Mouse (Mus musculus) MEL (cell line): ENCODE data around the gene Mri1. TPM values are rescaled to one million over a fixed set of nuclear protein-coding genes. Genes with fewer than 3 reads are reported as not detected.

Experiments used
- DNase-seq: peaks from one replicate; pipeline ENCODE4 v3.0.0; 2011; ENCODE audit warnings: low read depth, low spot score
- H3K27ac ChIP-seq: 2 replicates; pipeline ENCODE4 v1.5.1; 2012; ENCODE audit warnings: low read depth, mild to moderate bottlenecking, control low read depth, low read length, moderate library complexity; ENCODE audit not compliant: control insufficient read depth
- H3K27me3 ChIP-seq, 2 experiments: fragments of 150-350 bp in 1 of 2; sonication (generic) in 1 of 2; 2 replicates each; pipeline ENCODE4 v1.6.1; 2012; ENCODE audit warnings: low read length in 2 of 2, mild to moderate bottlenecking in 2 of 2, improper control_type of control experiment in 1 of 2, moderate library complexity in 1 of 2; ENCODE audit not compliant: insufficient read depth in 2 of 2, control insufficient read depth in 1 of 2
- H3K36me3 ChIP-seq, 2 experiments: 2 replicates each; pipeline ENCODE4 v1.6.1; 2012 to 2014; ENCODE audit warnings: low read length in 2 of 2, improper control_type of control experiment in 1 of 2, inconsistent platforms in 1 of 2, mild to moderate bottlenecking in 1 of 2; ENCODE audit not compliant: insufficient read depth in 2 of 2, control insufficient read depth in 1 of 2
- H3K4me1 ChIP-seq, 2 experiments: fragments of 150-350 bp in 1 of 2; sonication (generic) in 1 of 2; 2 replicates each; pipeline ENCODE4 v1.6.1; 2012; ENCODE audit warnings: low read length in 2 of 2, improper control_type of control experiment in 1 of 2, mild to moderate bottlenecking in 1 of 2; ENCODE audit not compliant: insufficient read depth in 2 of 2, control insufficient read depth in 1 of 2
- H3K4me3 ChIP-seq, 2 experiments: fragments of 150-350 bp in 1 of 2; sonication (generic) in 1 of 2; 2 replicates each; pipeline ENCODE4 v1.5.1; 2012; ENCODE audit warnings: low read depth in 2 of 2, low read length in 2 of 2, mild to moderate bottlenecking in 2 of 2, moderate library complexity in 2 of 2, control low read depth in 1 of 2, improper control_type of control experiment in 1 of 2; ENCODE audit not compliant: control insufficient read depth in 1 of 2, insufficient read depth in 1 of 2
- H3K79me2 ChIP-seq: 2 replicates; pipeline ENCODE4 v1.6.1; 2012; ENCODE audit warnings: mild to moderate bottlenecking, low read length, moderate library complexity; ENCODE audit not compliant: control insufficient read depth, poor library complexity, insufficient read depth
- H3K9ac ChIP-seq: 2 replicates; pipeline ENCODE4 v1.6.1; 2012; ENCODE audit warnings: low read depth, mild to moderate bottlenecking, control low read depth, low read length, moderate library complexity; ENCODE audit not compliant: control insufficient read depth, poor library complexity, severe bottlenecking
- H3K9me3 ChIP-seq: fragments of 150-350 bp; sonication (generic); replicated peaks from 2 replicates; pipeline ENCODE4 v1.6.1; 2012; ENCODE audit warnings: mild to moderate bottlenecking, low read length, improper control_type of control experiment, moderate library complexity; ENCODE audit not compliant: insufficient read depth
- CTCF ChIP-seq, 3 experiments: IDR thresholded peaks in 2 of 3; conservative IDR thresholded peaks in 1 of 3; 2 replicates each; pipeline ENCODE4 v1.5.1; 2011 to 2012; ENCODE audit warnings: low read length in 3 of 3, low read depth in 2 of 3, mild to moderate bottlenecking in 2 of 3, improper control_type of control experiment in 1 of 3, inconsistent platforms in 1 of 3, mixed read lengths in 1 of 3, moderate library complexity in 1 of 3; ENCODE audit not compliant: control insufficient read depth in 1 of 3, insufficient read depth in 1 of 3, poor library complexity in 1 of 3, severe bottlenecking in 1 of 3
- E2F4 ChIP-seq: IDR thresholded peaks from 2 replicates; pipeline ENCODE4 v1.6.1; 2011; ENCODE audit warnings: low read depth, low read length, improper control_type of control experiment, borderline replicate concordance
- HCFC1 ChIP-seq: IDR thresholded peaks from 2 replicates; pipeline ENCODE4 v1.6.1; 2012; ENCODE audit warnings: low read depth, mild to moderate bottlenecking, inconsistent platforms, low read length, improper control_type of control experiment, moderate library complexity
- JUND ChIP-seq: IDR thresholded peaks from 2 replicates; pipeline ENCODE4 v1.6.1; 2011; ENCODE audit warnings: low read depth, mild to moderate bottlenecking, improper control_type of control experiment, low read length
- MAFK ChIP-seq: IDR thresholded peaks from 2 replicates; pipeline ENCODE4 v1.6.1; 2011; ENCODE audit warnings: low read depth, mild to moderate bottlenecking, low read length, improper control_type of control experiment, borderline replicate concordance
- MAX ChIP-seq: IDR thresholded peaks from 2 replicates; pipeline ENCODE4 v1.6.1; 2011; ENCODE audit warnings: low read length, improper control_type of control experiment
- MYB ChIP-seq: IDR thresholded peaks from 2 replicates; pipeline ENCODE4 v1.6.1; 2011; ENCODE audit warnings: mild to moderate bottlenecking, low read depth, low read length, improper control_type of control experiment
- MYC ChIP-seq: IDR thresholded peaks from 2 replicates; pipeline ENCODE4 v1.6.1; 2011; ENCODE audit warnings: low read depth, mild to moderate bottlenecking, low read length, improper control_type of control experiment, moderate library complexity
- NRF1 ChIP-seq: IDR thresholded peaks from 2 replicates; pipeline ENCODE4 v1.6.1; 2014; ENCODE audit warnings: low read depth, mild to moderate bottlenecking, inconsistent platforms, low read length, improper control_type of control experiment, moderate library complexity; ENCODE audit not compliant: poor library complexity, insufficient read depth, severe bottlenecking
- POLR2A ChIP-seq, 2 experiments: IDR thresholded peaks; 2 replicates each; pipeline ENCODE4 v1.6.1; 2011 to 2012; ENCODE audit warnings: low read length in 2 of 2, mild to moderate bottlenecking in 2 of 2, control low read depth in 1 of 2, improper control_type of control experiment in 1 of 2, low read depth in 1 of 2, moderate library complexity in 1 of 2; ENCODE audit not compliant: control insufficient read depth in 1 of 2, insufficient read depth in 1 of 2, poor library complexity in 1 of 2
- RAD21 ChIP-seq: IDR thresholded peaks from 2 replicates; pipeline ENCODE4 v1.6.1; 2011; ENCODE audit warnings: mild to moderate bottlenecking, low read depth, low read length, improper control_type of control experiment
- SMC3 ChIP-seq: IDR thresholded peaks from 2 replicates; pipeline ENCODE4 v1.6.1; 2011; ENCODE audit warnings: low read depth, low read length, improper control_type of control experiment
- TAL1 ChIP-seq: IDR thresholded peaks from 2 replicates; pipeline ENCODE4 v1.6.1; 2012; ENCODE audit warnings: mild to moderate bottlenecking, inconsistent platforms, low read length, moderate library complexity, mixed read lengths
- ZC3H11A ChIP-seq: IDR thresholded peaks from 2 replicates; pipeline ENCODE4 v1.6.1; 2012; ENCODE audit warnings: low read depth, mild to moderate bottlenecking, inconsistent platforms, low read length, improper control_type of control experiment
- ZKSCAN1 ChIP-seq: IDR thresholded peaks from 2 replicates; pipeline ENCODE4 v1.6.1; 2012; ENCODE audit warnings: low read depth, mild to moderate bottlenecking, inconsistent platforms, low read length, improper control_type of control experiment, moderate library complexity
- ZMIZ1 ChIP-seq: IDR thresholded peaks from 2 replicates; pipeline ENCODE4 v1.6.1; 2012; ENCODE audit warnings: low read depth, mild to moderate bottlenecking, inconsistent platforms, low read length, improper control_type of control experiment, moderate library complexity
- polyA plus RNA-seq, 2 experiments: library from polyadenylated mRNA; stranded (reverse) in 1 of 2; unstranded in 1 of 2; fragments of >175 nt in 1 of 2; fragments of >200 nt in 1 of 2; gene quantifications; 2 replicates each; pipeline versions ENCODE4 v1.2.1 to v1.2.4; 2012; ENCODE audit warnings: low replicate concordance in 2 of 2, low read depth in 1 of 2; ENCODE audit not compliant: insufficient read length in 2 of 2, insufficient read depth in 1 of 2, missing spikeins in 1 of 2
- total RNA-seq: library from RNA; depleted of rRNA; stranded (reverse); fragments of 300-350 nt; gene quantifications from 2 replicates; pipeline ENCODE4 v1.2.3, GENCODE M21; 2012

The Mri1 gene
- total and polyA plus RNA-seq, 3 experiments: 27.8 to 43.2 TPM; not detected in 1

DNA sequence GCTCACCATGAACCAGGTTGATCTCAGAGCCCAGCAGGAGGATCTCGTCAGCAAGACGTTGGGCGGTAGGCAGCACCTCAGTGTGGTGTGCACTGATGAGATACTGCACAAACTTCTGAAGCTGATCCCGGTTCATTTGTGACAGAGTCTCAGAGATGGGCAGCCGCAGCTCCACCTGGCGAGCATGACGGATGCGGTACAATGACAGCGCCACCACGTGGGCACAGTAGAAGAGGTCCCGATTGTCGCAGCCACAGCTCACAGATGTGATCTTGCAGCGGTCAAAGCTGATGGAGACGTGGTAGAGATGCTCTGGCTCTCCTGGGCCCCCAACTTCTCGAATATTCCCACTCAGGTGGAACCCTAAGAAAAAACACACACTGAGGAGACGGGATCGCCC, 26.4 kb downstream of the Mri1 start:
- H3K27me3 ChIP-seq: no peaks in the 10 kb centered on the region
- TF ChIP-seq SMC3: peak; percentile 16; the same call in 1 of the 2 replicates
- TF ChIP-seq CTCF (IDR thresholded peaks at IDR 0.05 in 2 of 3, conservative IDR thresholded peaks at IDR 0.05 in 1 of 3; ENCODE audit: control insufficient read depth in 1 of 3, insufficient read depth in 1 of 3, low read depth in 2 of 3, low read length in 3 of 3, poor library complexity in 1 of 3, severe bottlenecking in 1 of 3): peak in 2 of 3 experiments; percentile 38 to 44; a peak in 4 of 6 replicates
- TF ChIP-seq MYC: no peak
- peak; percentile 12; the same call in 1 of the 2 replicates for TF ChIP-seq RAD21
- no peak for TF ChIP-seq ZKSCAN1
- TF ChIP-seq, all 39 proteins: peak for 3
- DNase-seq: no peak

DNA sequence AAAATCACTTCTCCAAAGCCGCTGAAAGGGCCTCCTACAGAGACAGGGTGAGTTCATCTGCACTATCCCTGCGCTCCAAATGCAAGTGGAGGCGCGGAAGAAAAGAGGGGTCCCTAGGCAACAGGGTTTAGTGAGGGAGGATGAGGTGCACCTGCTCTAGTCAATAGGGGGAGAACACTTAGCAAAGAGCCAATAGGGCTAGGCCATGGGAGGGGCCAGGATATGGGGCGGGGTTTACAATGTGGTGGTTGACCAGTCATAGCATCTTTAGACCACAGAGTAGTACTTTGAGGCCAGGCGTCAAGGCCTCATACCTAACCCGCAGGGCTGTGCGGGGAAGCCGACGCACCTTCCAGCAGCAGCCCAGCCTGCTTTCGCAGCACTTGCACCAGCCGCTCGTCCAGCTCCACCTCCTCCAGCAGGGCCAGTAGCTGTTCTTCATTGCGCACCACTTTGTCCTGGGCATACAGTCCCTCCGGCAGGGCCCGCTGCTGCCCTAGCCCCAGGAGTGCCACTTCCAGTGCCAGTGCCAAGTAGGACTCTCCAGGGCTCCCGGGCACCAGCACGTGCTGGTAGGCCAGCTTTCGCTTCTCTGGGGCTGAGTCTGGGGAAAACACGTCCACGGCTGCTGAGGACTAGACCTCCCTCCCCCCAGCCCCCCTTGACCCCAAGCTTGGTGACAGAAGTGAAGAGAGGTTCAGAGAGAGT, 33.6 kb downstream of the Mri1 start:
- Histone ChIP-seq H3K79me2 (no peaks in the 10 kb centered on the region), H3K27me3 (no peaks in the 10 kb centered on the region), H3K9ac (no peak overlapping the region), H3K9me3 (no peaks in the 10 kb centered on the region), H3K36me3 (peaks cover 0 to 9% of the 10 kb centered on the region in 2 experiments; a peak in 2 of 4 replicates), H3K4me1 (peaks cover 5 to 32% of the 10 kb centered on the region in 2 experiments), H3K4me3 (no peak overlapping the region), H3K27ac (peak overlapping the region; percentile 87; the same call in 1 of the 2 replicates)
- no peak for DNase-seq
- TF ChIP-seq E2F4 (no peak), ZC3H11A (no peak), TAL1 (no peak), ZMIZ1 (no peak), JUND (no peak), NRF1 (no peak), HCFC1 (no peak), MAX (no peak), MAFK (no peak), CTCF (IDR thresholded peaks at IDR 0.05 in 2 of 3, conservative IDR thresholded peaks at IDR 0.05 in 1 of 3; ENCODE audit: control insufficient read depth in 1 of 3, insufficient read depth in 1 of 3, low read depth in 2 of 3, low read length in 3 of 3, poor library complexity in 1 of 3, severe bottlenecking in 1 of 3) (no peak), POLR2A (IDR thresholded peaks at IDR 0.05; ENCODE audit: control insufficient read depth in 1 of 2, insufficient read depth in 1 of 2, low read depth in 1 of 2, low read length in 2 of 2, poor library complexity in 1 of 2) (no peak), MYB (no peak), MYC (no peak)

More for the DNA sequence above, 26.4 kb downstream of the Mri1 start:
- H3K4me1 ChIP-seq: no peaks in the 10 kb centered on the region
- H3K79me2 ChIP-seq: no peaks in the 10 kb centered on the region
- H3K4me3 ChIP-seq: no peak overlapping the region
- H3K36me3 ChIP-seq: no peaks in the 10 kb centered on the region
- H3K9me3 ChIP-seq: no peaks in the 10 kb centered on the region
- H3K9ac ChIP-seq: no peak overlapping the region
- no peak overlapping the region for H3K27ac ChIP-seq
